Mouse (Mus musculus): ENCODE results near the gene Gm20219. TPM values are rescaled to one million over a fixed set of nuclear protein-coding genes. Genes with fewer than 3 reads are reported as not detected.
"Not testable (repeated sequence)": the region's sequence is repeated elsewhere in the genome, so short reads cannot be mapped to it uniquely, and the experiment has no call there.

The Gm20219 gene
- total and polyA plus RNA-seq, 2 experiments from 2014 or later = 0.22 to 0.56 TPM

DNA sequence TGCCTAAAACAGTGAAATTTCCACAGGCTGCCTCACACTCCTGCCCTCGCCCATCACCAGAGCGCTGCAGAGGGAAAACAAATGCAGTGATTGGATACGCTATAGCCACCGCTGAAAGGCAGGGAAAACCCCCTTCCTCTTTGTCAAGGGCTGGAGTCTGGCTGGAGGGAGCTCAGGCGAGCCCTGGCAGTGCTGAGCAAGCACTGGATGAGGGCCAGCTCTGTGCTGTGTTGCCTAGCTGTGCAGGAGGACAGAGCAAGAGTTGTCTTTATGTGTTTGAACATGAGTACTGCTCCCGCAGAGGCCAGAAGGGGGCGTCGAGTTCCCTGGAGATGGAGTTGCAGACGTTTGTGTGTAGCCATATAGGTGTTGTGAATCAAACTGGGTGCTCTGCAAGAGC lies 51.7 kb downstream of the Gm20219 start:
- Histone ChIP-seq H3K36me3 (ENCODE audit: insufficient read depth, low read length) (no peaks in the 10 kb centered on the region), H3K27me3 (ENCODE audit: insufficient read depth, low read length) (no peaks in the 10 kb centered on the region), H3K9me3 (ENCODE audit: low read length) (no peaks in the 10 kb centered on the region), H3K4me3 (ENCODE audit: low read depth, low read length) (no peak overlapping the region), H3K27ac (ENCODE audit: low read depth, low read length) (peak overlapping the region; percentile 65; the same call in 1 of the 2 replicates), H3K4me1 (ENCODE audit: insufficient read depth, low read length) (no peaks in the 10 kb centered on the region), H3K4me2 (ENCODE audit: low read depth, low read length, poor library complexity, severe bottlenecking) (no peak overlapping the region), H3K9ac (replicated peaks; ENCODE audit: low read length, poor library complexity, severe bottlenecking) (no peak overlapping the region)
- TF ChIP-seq CTCF (IDR thresholded peaks at IDR 0.05) = peak; percentile 51
- 22% methylated on average over 9 of the region's 9 CpGs for WGBS
- DNase-seq (ENCODE audit: low spot score) (peak; percentile 94), ATAC-seq (ENCODE audit: low FRiP score) (peak; percentile 65)

DNA sequence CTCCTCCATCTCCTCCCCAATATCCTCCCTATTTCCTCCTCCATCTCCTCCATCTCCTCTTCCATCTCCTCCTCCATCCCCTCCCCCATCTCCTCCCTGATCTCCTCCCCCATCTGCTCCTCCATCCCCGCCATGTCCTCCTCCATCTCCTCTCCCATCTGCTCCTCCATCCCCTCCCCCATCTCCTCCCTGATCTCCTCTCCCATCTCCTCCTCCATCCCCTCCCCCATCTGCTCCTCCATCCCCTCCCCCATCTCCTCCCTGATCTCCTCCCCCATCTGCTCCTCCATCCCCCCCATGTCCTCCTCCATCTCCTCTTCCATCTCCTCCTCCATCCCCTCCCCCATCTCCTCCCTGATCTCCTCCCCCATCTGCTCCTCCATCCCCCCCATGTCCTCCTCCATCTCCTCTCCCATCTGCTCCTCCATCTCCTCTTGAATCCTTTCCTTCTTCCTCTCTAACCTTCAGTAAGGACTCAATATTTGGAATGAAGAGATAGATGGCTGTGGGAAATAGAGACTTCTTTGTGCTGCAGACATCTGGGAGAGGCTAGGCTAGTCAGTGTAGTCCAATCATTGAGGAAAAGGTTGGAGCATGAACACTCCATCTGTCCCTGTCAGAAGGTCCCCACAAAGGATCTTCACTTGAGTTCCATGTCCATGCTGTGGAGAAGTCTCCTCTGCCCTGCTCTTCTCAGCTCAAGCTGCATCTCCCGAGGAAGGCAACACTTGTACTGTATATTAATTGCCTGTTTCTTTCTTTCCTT lies 52.4 kb downstream of the Gm20219 start:
- not testable (repeated sequence) for H3K9ac ChIP-seq (replicated peaks; ENCODE audit: low read length, poor library complexity, severe bottlenecking); DNase-seq (ENCODE audit: low spot score); ATAC-seq (ENCODE audit: low FRiP score); H3K4me3 ChIP-seq (ENCODE audit: low read depth, low read length); H3K9me3 ChIP-seq (ENCODE audit: low read length); H3K36me3 ChIP-seq (ENCODE audit: insufficient read depth, low read length); H3K4me2 ChIP-seq (ENCODE audit: low read depth, low read length, poor library complexity, severe bottlenecking); H3K27me3 ChIP-seq (ENCODE audit: insufficient read depth, low read length); H3K4me1 ChIP-seq (ENCODE audit: insufficient read depth, low read length)
- WGBS = 31% methylated on average over 2 of the region's 2 CpGs
- H3K27ac ChIP-seq (ENCODE audit: low read depth, low read length) = peak overlapping the region; percentile 65

Other genes starting within 250 kb of the Gm20219 start
- gene Kdm4b, start 228.3 kb downstream of the Gm20219 start, total RNA-seq (2014; rRNA removed) = 123 and 140 TPM in 2 replicates
- 45.6 and 48.0 TPM in 2 replicates for gene Kdm4b, start 228.3 kb downstream of the Gm20219 start, polyA plus RNA-seq (2015; fragmentation: Nextera tagmentation; extraction: Ambion mirVana)
- 716 and 795 TPM in 2 replicates for gene Ptprs, start 77.9 kb downstream of the Gm20219 start, total RNA-seq (2014; rRNA removed)
- 208 and 225 TPM in 2 replicates for gene Ptprs, start 77.9 kb downstream of the Gm20219 start, polyA plus RNA-seq (2015; fragmentation: Nextera tagmentation; extraction: Ambion mirVana)
- gene Znrf4, start 42.0 kb downstream of the Gm20219 start, total RNA-seq (2014; rRNA removed) = not detected in 2 replicates
- gene Znrf4, start 42.0 kb downstream of the Gm20219 start, polyA plus RNA-seq (2015; fragmentation: Nextera tagmentation; extraction: Ambion mirVana) = not detected in 2 replicates
- gene Safb2, start 30.2 kb upstream of the Gm20219 start, total RNA-seq (2014; rRNA removed) = 30.7 and 45.2 TPM in 2 replicates
- gene Safb2, start 30.2 kb upstream of the Gm20219 start, polyA plus RNA-seq (2015; fragmentation: Nextera tagmentation; extraction: Ambion mirVana) = 42.1 and 48.9 TPM in 2 replicates
- 56.1 and 56.4 TPM in 2 replicates for gene Safb, start 30.4 kb upstream of the Gm20219 start, total RNA-seq (2014; rRNA removed)
- gene Safb, start 30.4 kb upstream of the Gm20219 start, polyA plus RNA-seq (2015; fragmentation: Nextera tagmentation; extraction: Ambion mirVana) = 79.1 and 95.9 TPM in 2 replicates
- gene 2410015M20Rik, start 55.4 kb upstream of the Gm20219 start, total RNA-seq (2014; rRNA removed) = 58.2 and 72.8 TPM in 2 replicates
- 196 and 197 TPM in 2 replicates for gene 2410015M20Rik, start 55.4 kb upstream of the Gm20219 start, polyA plus RNA-seq (2015; fragmentation: Nextera tagmentation; extraction: Ambion mirVana)
- gene Rpl36, start 59.0 kb upstream of the Gm20219 start, total RNA-seq (2014; rRNA removed) = 606 and 1,008 TPM in 2 replicates
- gene Rpl36, start 59.0 kb upstream of the Gm20219 start, polyA plus RNA-seq (2015; fragmentation: Nextera tagmentation; extraction: Ambion mirVana) = 1,065 and 1,089 TPM in 2 replicates
- gene Lonp1, start 72.5 kb upstream of the Gm20219 start, total RNA-seq (2014; rRNA removed) = 68.1 and 69.5 TPM in 2 replicates
- 40.1 and 40.2 TPM in 2 replicates for gene Lonp1, start 72.5 kb upstream of the Gm20219 start, polyA plus RNA-seq (2015; fragmentation: Nextera tagmentation; extraction: Ambion mirVana)
- 0.99 and 3.0 TPM in 2 replicates for gene Catsperd, start 73.8 kb upstream of the Gm20219 start, total RNA-seq (2014; rRNA removed)
- 1.5 TPM in 2 replicates for gene Catsperd, start 73.8 kb upstream of the Gm20219 start, polyA plus RNA-seq (2015; fragmentation: Nextera tagmentation; extraction: Ambion mirVana)
- gene Ranbp3, start 118.9 kb upstream of the Gm20219 start, total RNA-seq (2014; rRNA removed) = 114 and 136 TPM in 2 replicates
- 96.0 and 98.9 TPM in 2 replicates for gene Ranbp3, start 118.9 kb upstream of the Gm20219 start, polyA plus RNA-seq (2015; fragmentation: Nextera tagmentation; extraction: Ambion mirVana)
- 335 and 480 TPM in 2 replicates for gene Ndufa11, start 163.4 kb upstream of the Gm20219 start, total RNA-seq (2014; rRNA removed)
- 630 and 676 TPM in 2 replicates for gene Ndufa11, start 163.4 kb upstream of the Gm20219 start, polyA plus RNA-seq (2015; fragmentation: Nextera tagmentation; extraction: Ambion mirVana)
- 32.3 and 36.9 TPM in 2 replicates for gene Vmac, start 163.6 kb upstream of the Gm20219 start, total RNA-seq (2014; rRNA removed)
- 19.2 and 19.8 TPM in 2 replicates for gene Vmac, start 163.6 kb upstream of the Gm20219 start, polyA plus RNA-seq (2015; fragmentation: Nextera tagmentation; extraction: Ambion mirVana)
- gene Nrtn, start 203.1 kb upstream of the Gm20219 start, total RNA-seq (2014; rRNA removed) = 12.5 and 13.4 TPM in 2 replicates
- 7.4 and 8.0 TPM in 2 replicates for gene Nrtn, start 203.1 kb upstream of the Gm20219 start, polyA plus RNA-seq (2015; fragmentation: Nextera tagmentation; extraction: Ambion mirVana)
- gene Dus3l, start 210.4 kb upstream of the Gm20219 start, total RNA-seq (2014; rRNA removed) = 91.0 and 93.8 TPM in 2 replicates
- gene Dus3l, start 210.4 kb upstream of the Gm20219 start, polyA plus RNA-seq (2015; fragmentation: Nextera tagmentation; extraction: Ambion mirVana) = 103 and 114 TPM in 2 replicates
- 0.44 and 1.3 TPM in 2 replicates for gene Prr22, start 215.9 kb upstream of the Gm20219 start, total RNA-seq (2014; rRNA removed)
- gene Prr22, start 215.9 kb upstream of the Gm20219 start, polyA plus RNA-seq (2015; fragmentation: Nextera tagmentation; extraction: Ambion mirVana) = 0.61 and 1.1 TPM in 2 replicates

Data from midbrain, postnatal 0 days (tissue).